Mouse (Mus musculus) liver, embryonic 16.5 days (tissue): ENCODE results near the gene Ric8b. TPM values are rescaled to one million over a fixed set of nuclear protein-coding genes. Genes with fewer than 3 reads are reported as not detected.

Source experiments
- ATAC-seq: fragments of 200-750 bp; cut with Nextera tagmentation; 2 replicates; pipeline ENCODE4 v1.8.0; 2017; ENCODE audit warnings: low read depth, mild to moderate bottlenecking, moderate number of reproducible peaks, moderate library complexity
- H3K27ac ChIP-seq: fragments of 300-500 bp; sonication (generic); 2 replicates; pipeline ENCODE4 v1.5.1; 2014; ENCODE audit warnings: mild to moderate bottlenecking, low read length
- H3K27me3 ChIP-seq: fragments of 300-500 bp; sonication (generic); 2 replicates; pipeline ENCODE4 v1.6.1; 2014; ENCODE audit warnings: low read depth, low read length, mixed read lengths; ENCODE audit not compliant: control insufficient read depth, insufficient read depth
- H3K36me3 ChIP-seq: fragments of 300-500 bp; sonication (generic); 2 replicates; pipeline ENCODE4 v1.6.1; 2014; ENCODE audit warnings: mild to moderate bottlenecking; ENCODE audit not compliant: control insufficient read depth, insufficient read depth
- H3K4me1 ChIP-seq: fragments of 300-500 bp; sonication (generic); 2 replicates; pipeline ENCODE4 v1.6.1; 2014; ENCODE audit warnings: low read depth, low read length, mixed read lengths; ENCODE audit not compliant: control insufficient read depth
- H3K4me2 ChIP-seq: fragments of 300-500 bp; sonication (generic); 2 replicates; pipeline ENCODE4 v1.6.1; 2014; ENCODE audit warnings: low read depth, low read length, mixed read lengths
- H3K4me3 ChIP-seq: fragments of 300-500 bp; sonication (generic); 2 replicates; pipeline ENCODE4 v1.5.1; 2014; ENCODE audit warnings: low read depth, mild to moderate bottlenecking, low read length
- H3K9ac ChIP-seq: fragments of 300-500 bp; sonication (generic); 2 replicates; pipeline ENCODE4 v1.6.1; 2014; ENCODE audit warnings: low read depth, low read length
- H3K9me3 ChIP-seq: fragments of 300-500 bp; sonication (generic); replicated peaks from 2 replicates; pipeline ENCODE4 v1.6.1; 2016; ENCODE audit warnings: low read length; ENCODE audit not compliant: control insufficient read depth
- WGBS: fragments of 180-500 bp; shearing (Covaris S2); extraction: QIAGEN DNeasy Blood & Tissue Kit; methylation state at CpG from one replicate; pipeline ENCODE4 v1.1.7; 2014; ENCODE audit not compliant: insufficient replicate concordance; 5-methylcytosine and 5-hydroxymethylcytosine counted together
- polyA plus RNA-seq: library from polyadenylated mRNA; unstranded; fragments of >200 nt; fragmentation: Nextera tagmentation; extraction: Ambion mirVana; gene quantifications from 2 replicates; pipeline ENCODE4 v1.2.1, GENCODE M21; 2015

The Ric8b gene
- polyA plus RNA-seq: 3.0 and 3.2 TPM in 2 replicates

GRCm38 (mm10) chr10:84916810-84917730 is at the start of gene Ric8b:
Gene Ric8b (plus strand): TSS chr10:84917616.
- peaks cover 10% of the 10 kb centered on the region for H3K4me1 ChIP-seq
- H3K9me3 ChIP-seq: no peaks in the 10 kb centered on the region
- peak; percentile 95 for ATAC-seq
- peak within 1 kb of the TSS; percentile 83 for H3K4me3 ChIP-seq
- no peaks in the 10 kb centered on the region for H3K36me3 ChIP-seq
- no peaks in the 10 kb centered on the region for H3K27me3 ChIP-seq
- peak within 1 kb of the TSS; percentile 74 for H3K4me2 ChIP-seq
- H3K9ac ChIP-seq: peak within 1 kb of the TSS; percentile 87
- under 1% methylated on average over 44 of the region's 51 CpGs for whole genome bisulfite sequencing
- H3K27ac ChIP-seq: peak within 1 kb of the TSS; percentile 83

- H3K9me3 ChIP-seq: no peaks in the 10 kb centered on the region
- no peaks in the 10 kb centered on the region for H3K4me1 ChIP-seq
- H3K27ac ChIP-seq: no peak overlapping the region
- no peak overlapping the region for H3K9ac ChIP-seq
- no peak for ATAC-seq
- no peak overlapping the region for H3K4me2 ChIP-seq
- no peak overlapping the region for H3K4me3 ChIP-seq
- H3K36me3 ChIP-seq: no peaks in the 10 kb centered on the region
- no peaks in the 10 kb centered on the region for H3K27me3 ChIP-seq
- WGBS: 76% methylated on average over 12 of the region's 12 CpGs
These were observed 46.1 kb upstream of the Ric8b start for GRCm38 (mm10) chr10:84871285-84871684.

DNA sequence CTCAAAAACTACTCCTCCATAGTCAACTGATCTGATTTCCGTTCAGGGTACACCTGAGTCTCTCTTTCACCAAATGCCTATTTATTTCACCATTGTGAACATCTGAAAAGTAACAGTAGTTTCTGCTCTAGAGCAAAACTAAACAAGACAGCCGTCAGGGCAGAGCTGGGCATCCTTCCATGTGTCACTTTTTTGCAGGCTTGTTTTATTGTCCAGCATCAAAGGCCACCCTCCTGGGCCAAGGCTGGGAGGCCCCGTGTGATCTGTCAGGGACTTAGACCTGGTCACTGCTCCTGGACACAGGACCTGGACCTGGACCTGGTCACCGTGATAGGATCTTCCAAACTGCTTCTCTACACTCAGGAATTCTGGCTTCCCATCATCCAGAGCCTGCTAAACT is 45.5 kb upstream of the Ric8b start:
- ATAC-seq: no peak
- no peaks in the 10 kb centered on the region for H3K36me3 ChIP-seq
- no peak overlapping the region for H3K4me3 ChIP-seq
- H3K9ac ChIP-seq: no peak overlapping the region
- H3K9me3 ChIP-seq: no peaks in the 10 kb centered on the region
- H3K4me2 ChIP-seq: no peak overlapping the region
- H3K27ac ChIP-seq: no peak overlapping the region
- 49% methylated on average over 4 of the region's 4 CpGs for WGBS
- no peaks in the 10 kb centered on the region for H3K4me1 ChIP-seq
- H3K27me3 ChIP-seq: no peaks in the 10 kb centered on the region

DNA sequence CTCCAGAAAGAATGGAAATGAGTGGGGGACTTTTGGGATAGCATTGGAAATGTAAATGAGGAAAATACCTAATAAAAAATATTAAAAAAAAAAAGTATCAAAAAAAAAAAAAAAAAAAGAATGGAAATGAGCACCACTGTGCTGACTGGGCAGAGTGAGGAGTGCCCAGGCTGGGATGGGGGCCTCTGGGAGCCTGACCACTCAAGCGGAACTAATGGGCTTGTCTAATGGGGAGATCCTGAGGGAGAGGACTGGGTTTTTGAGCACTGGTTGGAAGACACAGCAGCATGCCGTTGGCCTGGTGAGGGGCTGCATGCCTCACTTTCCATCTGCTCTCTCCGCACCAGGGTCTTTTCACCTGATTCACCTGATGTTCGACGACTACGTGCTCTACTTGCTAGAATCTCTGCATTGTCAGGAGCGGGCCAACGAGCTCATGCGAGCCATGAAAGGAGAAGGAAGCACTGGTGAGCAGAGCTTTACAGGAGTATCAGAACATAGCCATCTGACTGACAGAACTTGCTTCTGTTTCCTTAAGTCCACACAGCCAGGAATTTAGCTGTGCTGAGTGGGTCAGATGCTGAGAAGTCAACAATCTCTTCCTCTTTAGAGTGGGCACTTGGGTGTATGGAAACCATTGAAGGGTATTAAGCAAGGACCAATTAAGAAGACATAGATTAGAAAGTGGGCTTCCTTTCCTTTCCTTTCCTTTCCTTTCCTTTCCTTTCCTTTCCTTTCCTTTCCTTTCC is 37.4 kb upstream of the Ric8b start:
- no peaks in the 10 kb centered on the region for H3K9me3 ChIP-seq
- H3K9ac ChIP-seq: no peak overlapping the region
- no peak for ATAC-seq
- no peaks in the 10 kb centered on the region for H3K27me3 ChIP-seq
- H3K4me3 ChIP-seq: no peak overlapping the region
- H3K36me3 ChIP-seq: no peaks in the 10 kb centered on the region
- H3K4me1 ChIP-seq: no peaks in the 10 kb centered on the region
- WGBS: 62% methylated on average over 9 of the region's 9 CpGs
- no peak overlapping the region for H3K4me2 ChIP-seq
- no peak overlapping the region for H3K27ac ChIP-seq

GRCm38 (mm10) chr10:84882528-84882927 is 34.9 kb upstream of the Ric8b start:
- no peak for ATAC-seq
- Histone ChIP-seq H3K36me3 (no peaks in the 10 kb centered on the region), H3K4me1 (no peaks in the 10 kb centered on the region; the same call in 1 of the 2 replicates), H3K4me3 (no peak overlapping the region), H3K27me3 (no peaks in the 10 kb centered on the region), H3K27ac (no peak overlapping the region), H3K9ac (no peak overlapping the region), H3K4me2 (no peak overlapping the region), H3K9me3 (no peaks in the 10 kb centered on the region)
- 58% methylated on average over 2 of the region's 2 CpGs for WGBS

- H3K4me1 ChIP-seq: no peaks in the 10 kb centered on the region; the same call in 1 of the 2 replicates
- H3K9ac ChIP-seq: no peak overlapping the region
- H3K36me3 ChIP-seq: no peaks in the 10 kb centered on the region
- H3K4me2 ChIP-seq: no peak overlapping the region
- no peak for ATAC-seq
- no peak overlapping the region for H3K27ac ChIP-seq
- H3K4me3 ChIP-seq: no peak overlapping the region
- no peaks in the 10 kb centered on the region for H3K9me3 ChIP-seq
- 47% methylated on average over 5 of the region's 5 CpGs for WGBS
- H3K27me3 ChIP-seq: no peaks in the 10 kb centered on the region; the same call in 1 of the 2 replicates
These were observed 32.0 kb upstream of the Ric8b start for GRCm38 (mm10) chr10:84885341-84885884.

DNA sequence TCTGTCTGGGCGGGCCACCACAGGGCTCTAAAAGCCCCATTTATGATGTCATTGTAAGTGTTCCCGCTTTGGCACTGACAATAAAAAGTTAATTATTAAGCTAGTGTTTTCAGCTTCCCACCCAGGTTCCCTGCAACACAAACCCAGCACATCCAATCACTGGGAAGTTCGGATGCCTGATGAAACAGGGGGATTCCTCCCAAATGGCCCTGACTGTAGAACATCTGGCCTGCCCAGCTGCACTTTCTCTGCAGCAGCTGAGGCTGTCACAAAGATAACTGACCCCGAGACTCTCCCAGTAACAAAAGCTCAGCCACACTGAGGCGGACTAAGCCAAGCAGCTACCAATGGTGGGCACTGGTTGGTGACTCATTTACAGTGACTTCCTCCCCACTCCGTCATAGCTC is 31.2 kb upstream of the Ric8b start:
- peak; percentile 87 for ATAC-seq
- Histone ChIP-seq H3K9me3 (no peaks in the 10 kb centered on the region), H3K27ac (peak overlapping the region; percentile 41)

GRCm38 (mm10) chr10:84886785-84887184 is 30.6 kb upstream of the Ric8b start:
- Histone ChIP-seq H3K4me2 (peak overlapping the region; percentile 32; the same call in 1 of the 2 replicates), H3K4me3 (no peak overlapping the region), H3K27ac (peak overlapping the region; percentile 41), H3K9ac (no peak overlapping the region), H3K36me3 (no peaks in the 10 kb centered on the region), H3K27me3 (no peaks in the 10 kb centered on the region; the same call in 1 of the 2 replicates), H3K9me3 (no peaks in the 10 kb centered on the region), H3K4me1 (no peaks in the 10 kb centered on the region; the same call in 1 of the 2 replicates)
- peak; percentile 14; the same call in 1 of the 2 replicates for ATAC-seq
- 66% methylated on average over 8 of the region's 8 CpGs for WGBS

More for the DNA sequence above, 31.2 kb upstream of the Ric8b start:
- Histone ChIP-seq H3K4me3 (0 out of 2 replicates have a peak overlapping the region, but pooled peaks have one; percentile 15), H3K4me2 (peak overlapping the region; percentile 32), H3K36me3 (no peaks in the 10 kb centered on the region), H3K27me3 (no peaks in the 10 kb centered on the region; the same call in 1 of the 2 replicates), H3K9ac (no peak overlapping the region), H3K4me1 (no peaks in the 10 kb centered on the region; the same call in 1 of the 2 replicates)
- WGBS: 18% methylated on average over 6 of the region's 6 CpGs
